Mouse (Mus musculus) heart, adult 18-20 months (tissue): ENCODE measurements around the gene Nup210. TPM values are rescaled to one million over a fixed set of nuclear protein-coding genes. Genes with fewer than 3 reads are reported as not detected.
A peak's percentile ranks its signal among the peaks of the same experiment; 100 is the strongest.
"Not testable (repeated sequence)": the region's sequence is repeated elsewhere in the genome, so short reads cannot be mapped to it uniquely, and the experiment has no call there.

Experiments
- DNase-seq, 2 experiments: peaks; one replicate each; pipeline ENCODE4 v3.0.0; 2021 to 2022; ENCODE audit warnings: mixed read lengths in 1 of 2
- total RNA-seq, 2 experiments: library from RNA; stranded (reverse); gene quantifications; 2 replicates each; pipeline ENCODE4 v1.2.3; 2021

The Nup210 gene
- total RNA-seq, 2 experiments from 2014 or later: 2.6 to 6.9 TPM

GRCm38 (mm10) chr6:91104765-91105399 is 11.7 kb downstream of the Nup210 start:
- no peak for DNase-seq

- not testable (repeated sequence) for DNase-seq
These were observed 13.2 kb downstream of the Nup210 start for GRCm38 (mm10) chr6:91103421-91103820.

- no peak for DNase-seq
These were observed 16.0 kb downstream of the Nup210 start for GRCm38 (mm10) chr6:91100621-91101020.

GRCm38 (mm10) chr6:91097879-91098278 is 18.8 kb downstream of the Nup210 start:
- no peak for DNase-seq

- no peak for DNase-seq
These were observed 21.5 kb downstream of the Nup210 start for GRCm38 (mm10) chr6:91095072-91095601.

- no peak for DNase-seq
These were observed 24.3 kb downstream of the Nup210 start for GRCm38 (mm10) chr6:91092216-91092899.

- peak in 1 of 2 experiments; percentile 17 for DNase-seq
These were observed 31.3 kb downstream of the Nup210 start for GRCm38 (mm10) chr6:91085114-91085892.

- peak in 1 of 2 experiments; percentile 18 for DNase-seq
These were observed 36.6 kb downstream of the Nup210 start for GRCm38 (mm10) chr6:91080033-91080432.

- peak; percentile 71 to 79 for DNase-seq
These were observed 40.4 kb downstream of the Nup210 start for GRCm38 (mm10) chr6:91076249-91076648.

- no peak for DNase-seq
These were observed 48.1 kb downstream of the Nup210 start for GRCm38 (mm10) chr6:91068511-91068910.

GRCm38 (mm10) chr6:91067048-91067447 is 49.6 kb downstream of the Nup210 start:
- no peak for DNase-seq

- DNase-seq: no peak
These were observed 55.3 kb downstream of the Nup210 start for GRCm38 (mm10) chr6:91061296-91061695.

- peak; percentile 16 to 66 for DNase-seq
These were observed 56.9 kb downstream of the Nup210 start for GRCm38 (mm10) chr6:91059711-91060110.

GRCm38 (mm10) chr6:91057989-91058388 is 58.6 kb downstream of the Nup210 start:
- DNase-seq: no peak

- no peak for DNase-seq
These were observed 60.3 kb downstream of the Nup210 start for GRCm38 (mm10) chr6:91056348-91056747.

GRCm38 (mm10) chr6:91052572-91052971 is 64.1 kb downstream of the Nup210 start:
- DNase-seq: no peak

- no peak for DNase-seq
These were observed 68.6 kb downstream of the Nup210 start for GRCm38 (mm10) chr6:91048019-91048418.

- DNase-seq: no peak
These were observed 69.2 kb downstream of the Nup210 start for GRCm38 (mm10) chr6:91047434-91047833.

GRCm38 (mm10) chr6:91046184-91046583 is 70.4 kb downstream of the Nup210 start:
- no peak for DNase-seq

- DNase-seq: peak; percentile 6 to 22
These were observed 71.8 kb downstream of the Nup210 start for GRCm38 (mm10) chr6:91044628-91045331.

GRCm38 (mm10) chr6:91041287-91041686 is 75.3 kb downstream of the Nup210 start:
- peak in 1 of 2 experiments; percentile 17 for DNase-seq

GRCm38 (mm10) chr6:91028256-91028655 is 88.4 kb downstream of the Nup210 start:
- no peak for DNase-seq
